Comparison of ENCODE assay signal across 8 mouse cellular contexts in the genomic region with DNA sequence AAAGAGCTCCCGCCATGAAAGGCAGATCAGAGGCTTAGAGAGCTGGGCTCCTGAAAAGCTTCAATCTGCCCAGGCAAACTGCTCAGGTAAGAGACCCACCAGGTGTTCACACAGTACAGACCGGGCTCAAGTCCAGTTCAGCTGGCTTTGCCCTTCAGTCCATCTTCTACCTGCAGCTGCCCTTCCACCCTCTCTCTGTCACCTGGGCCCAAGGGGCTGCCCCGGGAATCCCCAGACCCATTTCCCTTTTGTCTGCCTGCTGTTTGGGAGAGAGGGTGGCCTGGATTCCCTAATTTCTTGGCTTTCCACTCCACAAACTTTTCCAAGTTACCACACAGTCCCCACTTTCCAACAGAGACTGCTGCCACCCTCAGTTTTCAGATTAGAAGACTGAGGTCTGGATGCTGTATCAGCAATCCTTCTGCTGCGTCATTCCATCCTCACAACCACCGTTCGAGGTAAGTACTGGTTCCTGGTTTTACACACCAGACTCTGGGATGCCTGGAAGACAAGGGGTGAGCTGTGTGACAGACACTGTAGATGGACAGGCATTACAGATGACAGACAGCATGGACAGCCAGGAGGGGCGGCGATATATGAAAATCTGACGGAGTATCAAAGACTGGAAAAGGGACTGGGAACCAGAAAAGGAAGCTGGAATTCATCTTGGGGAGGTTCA. TPM values are rescaled to one million over a fixed set of nuclear protein-coding genes. Genes with fewer than 3 reads are reported as not detected.
DNase-seq lines count a peak whose midpoint lies in the region; ATAC-seq and TF ChIP-seq lines count a peak whose summit lies in the region.

A gene (plus strand): TSS at position 202 of the 679 bp plus-strand sequence.

- no peaks in the 10 kb centered on the region for H3K9me3 ChIP-seq in hindbrain, embryonic 15.5 days

- H3K9ac ChIP-seq in hindbrain, embryonic 15.5 days = peak within 1 kb of the TSS; percentile 88

- H3K4me1 ChIP-seq in hindbrain, embryonic 15.5 days (replicated peaks) = peaks cover 39% of the 10 kb centered on the region

- intact Hi-C loops in gastrocnemius, adult 2 months (cut with DNase I) = no loop called here

- H3K36me3 ChIP-seq in hindbrain, embryonic 15.5 days = no peaks in the 10 kb centered on the region; the same call in 1 of the 2 replicates
- H3K36me3 ChIP-seq in macrophage (ENCODE audit: inconsistent target) = no peaks in the 10 kb centered on the region

- peak within 1 kb of the TSS; percentile 98 for H3K4me2 ChIP-seq in hindbrain, embryonic 15.5 days

- H3K27me3 ChIP-seq in hindbrain, embryonic 15.5 days = no peaks in the 10 kb centered on the region

- peak; percentile 10 for DNase-seq in urinary bladder, postnatal 14 days (ENCODE audit: low spot score)
- no peak for DNase-seq in urinary bladder, postnatal 4 days (ENCODE audit: low spot score in 2 of 2)
- DNase-seq in gastrocnemius, adult 2 months = peak; percentile 23
- peak; percentile 22 to 38 for DNase-seq in left cerebral cortex, adult 8-10 months (ENCODE audit: low spot score in 2 of 2)
- DNase-seq in skeletal muscle tissue, adult 2 months (ENCODE audit: low read depth, low spot score) = peak; percentile 25

- WGBS in hindbrain, embryonic 15.5 days = 16% methylated on average over 9 of the region's 9 CpGs
- 34% methylated on average over 9 of the region's 9 CpGs for WGBS in macrophage (ENCODE audit: missing documents)

- no peak for ATAC-seq in common myeloid progenitor, adult 5-6 weeks (replicated peaks; ENCODE audit: low read depth, poor library complexity, severe bottlenecking)
- no peak for ATAC-seq in hindbrain, embryonic 15.5 days (ENCODE audit: low FRiP score, low read depth)

- peak within 1 kb of the TSS; percentile 99 for H3K4me3 ChIP-seq in gastrocnemius, adult 2 months
- H3K4me3 ChIP-seq in hindbrain, embryonic 15.5 days = peak within 1 kb of the TSS; percentile 79
- peak within 1 kb of the TSS; percentile 56 for H3K4me3 ChIP-seq in macrophage (ENCODE audit: inconsistent target)

- H3K79me2 ChIP-seq in macrophage (ENCODE audit: inconsistent target) = peaks cover 34% of the 10 kb centered on the region

- TF ChIP-seq CTCF in gastrocnemius, adult 2 months (IDR thresholded peaks at IDR 0.05) = no peak

- H3K27ac ChIP-seq in gastrocnemius, adult 2 months = peak within 1 kb of the TSS; percentile 99
- peak within 1 kb of the TSS; percentile 97 for H3K27ac ChIP-seq in hindbrain, embryonic 15.5 days (replicated peaks)
- H3K27ac ChIP-seq in macrophage = peak within 1 kb of the TSS; percentile 93

RNA-seq across cellular contexts. Expression of the gene that starts here (rescaled TPM):
- total RNA-seq in common myeloid progenitor, adult 5-6 weeks (2017) = 30.4 and 31.4 TPM in 2 replicates
- total RNA-seq in gastrocnemius, adult 2 months (2021) = 100 to 1,000 TPM; 115 to 122 TPM
- 22.1 and 23.4 TPM in 2 replicates for polyA plus RNA-seq in hindbrain, embryonic 15.5 days (2015; fragmentation: Nextera tagmentation; extraction: Ambion mirVana)
- total RNA-seq in left cerebral cortex, adult 8-10 months (2022) = 10 to 100 TPM; 52.7 to 58.2 (median 54.9) TPM
- total RNA-seq in macrophage (2018; cell fraction: chromatin; rRNA removed) = 100 to 1,000 TPM in 1 of 26 experiments, 10 to 100 TPM in 25; 12.3 to 142 (median 23.8) TPM
- 100 to 1,000 TPM in 3 of 26 experiments, 10 to 100 TPM in 23; 55.5 to 122 (median 75.3) TPM for total RNA-seq in macrophage (2018; cell fraction: cytosol; rRNA removed)
- total RNA-seq in macrophage (2018; cell fraction: nucleus; rRNA removed) = 100 to 1,000 TPM in 3 of 26 experiments, 10 to 100 TPM in 23; 24.2 to 125 (median 59.2) TPM
- 27.1 to 35.4 TPM (median 28.4 TPM) in 3 replicates for polyA plus RNA-seq in macrophage (2018)

Comparison
In these comparisons a context has a peak if more than half of its experiments do, and no peak if none do; other contexts are left out.
1. DNase-seq: peak in urinary bladder, postnatal 14 days (single experiment), gastrocnemius, adult 2 months (single experiment), left cerebral cortex, adult 8-10 months (2 of 2) and skeletal muscle tissue, adult 2 months (single experiment); none in urinary bladder, postnatal 4 days (0 of 2).
2. Peak in every context shown above with its lines, with median percentiles within 50 percentile points of each other: H3K27ac ChIP-seq and H3K4me3 ChIP-seq.